Mouse (Mus musculus): ENCODE data around the gene Slfn5. TPM values are rescaled to one million over a fixed set of nuclear protein-coding genes. Genes with fewer than 3 reads are reported as not detected.

Gene Slfn5
- 10 to 100 TPM; 58.9 to 70.8 TPM for total RNA-seq (2023)

DNA sequence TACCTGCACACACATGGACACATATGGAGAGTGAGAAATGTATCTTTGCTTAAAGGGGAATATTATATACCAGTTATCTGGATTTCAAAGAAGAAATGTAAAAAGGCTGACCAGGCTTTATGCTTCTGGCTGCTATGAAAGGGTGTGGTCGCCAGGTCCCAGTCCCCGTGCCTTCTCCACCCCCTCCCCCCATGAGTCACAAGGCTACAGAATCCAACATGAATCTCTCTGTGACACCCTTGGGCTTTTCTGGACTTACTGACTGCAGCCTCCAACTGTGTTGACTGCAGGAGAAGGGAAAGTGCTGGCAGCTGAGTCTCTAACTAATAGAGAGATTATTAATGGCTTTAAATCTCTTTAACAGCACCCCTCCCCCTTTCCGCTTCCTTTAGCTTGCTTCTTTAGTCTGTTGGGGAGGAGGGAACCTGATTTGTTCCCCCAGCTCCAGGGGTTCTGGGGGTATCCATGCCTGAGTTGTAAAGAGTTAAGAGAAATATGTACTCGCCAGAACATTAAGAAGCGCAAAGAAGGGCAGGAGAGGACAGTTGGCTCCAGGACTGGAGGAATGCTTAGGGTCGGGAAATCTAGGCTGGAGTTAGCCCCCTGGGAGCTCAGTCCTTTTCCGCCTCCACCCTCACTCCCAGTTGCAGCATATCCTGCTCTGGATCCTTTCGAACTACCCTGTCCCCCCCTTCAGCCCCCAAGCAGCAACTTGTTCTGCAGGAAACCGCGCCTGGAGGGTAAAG lies at the start of gene Slfn5:
Gene Slfn5 (plus strand): TSS at position 614 of the 746 bp plus-strand sequence.

DNA sequence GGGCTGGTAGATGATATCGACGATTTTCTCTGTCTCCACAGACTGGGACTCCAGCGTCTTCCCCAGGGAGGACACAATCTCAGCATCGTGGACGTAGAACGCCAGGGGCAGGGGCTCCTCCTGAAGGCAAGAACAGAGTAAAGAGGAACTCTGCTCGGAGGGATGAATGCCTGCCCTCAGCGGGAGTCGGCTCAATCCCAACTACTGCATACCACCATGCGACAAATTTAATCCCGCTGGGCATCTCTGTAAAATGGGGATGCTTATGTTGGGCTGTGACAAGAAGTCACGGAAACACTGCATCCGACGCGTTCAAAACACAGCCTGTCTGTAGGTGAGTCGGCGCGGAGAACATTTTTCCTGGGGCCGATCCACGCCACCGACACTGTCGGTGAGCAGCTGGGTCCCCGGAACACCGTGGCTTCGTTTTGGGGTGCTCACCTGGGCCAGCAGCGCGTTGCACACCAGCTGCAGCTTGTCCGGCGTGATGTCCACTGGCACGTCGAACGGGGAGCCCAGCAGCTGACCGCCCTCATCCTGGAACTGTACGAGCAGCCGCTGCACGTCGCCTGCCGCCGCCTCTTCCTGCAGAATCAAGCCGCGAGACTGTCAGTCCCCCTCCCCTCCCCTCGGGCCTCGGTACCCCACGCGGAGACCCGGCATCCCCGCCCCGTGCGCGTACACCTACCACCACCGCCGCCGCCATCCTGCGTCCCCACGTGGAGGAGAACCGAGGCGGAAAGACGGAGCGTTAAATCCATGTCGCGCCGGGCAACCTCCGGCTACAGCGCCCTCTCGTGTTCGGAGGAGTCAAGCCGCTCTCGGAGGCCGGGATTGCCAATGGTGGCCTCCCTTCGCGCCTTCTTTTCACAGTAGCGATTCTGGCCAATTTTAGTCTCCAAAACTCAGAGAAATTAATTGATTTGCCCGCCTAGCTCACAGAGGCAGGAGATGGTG lies 43.2 kb upstream of the Slfn5 start, which contains the start of gene Nle1:
Gene Nle1 (minus strand): TSS at position 761 of the 957 bp plus-strand sequence.

DNA sequence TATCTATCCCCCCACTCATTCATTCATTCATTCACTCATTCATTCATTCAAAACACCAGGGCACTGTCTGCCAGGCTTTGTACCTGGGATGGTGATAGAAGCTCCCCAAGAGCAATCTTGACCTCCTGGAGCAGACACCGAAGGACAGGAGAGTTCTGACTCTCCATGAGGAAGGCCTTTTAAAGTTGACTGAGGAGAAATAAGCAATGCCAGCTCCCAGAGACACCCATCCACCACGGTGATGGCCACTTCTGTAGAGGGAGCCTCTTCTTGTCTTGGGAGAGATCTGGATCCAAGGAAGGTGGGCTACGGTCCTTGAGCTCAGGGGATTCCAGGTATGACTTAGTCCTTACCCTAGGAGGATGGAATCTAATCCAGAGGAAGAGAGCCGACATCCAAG lies 40.9 kb upstream of the Slfn5 start, which contains the start of gene Unc45b:
Gene Unc45b (plus strand): TSS at position 301 of the 400 bp plus-strand sequence.

DNA sequence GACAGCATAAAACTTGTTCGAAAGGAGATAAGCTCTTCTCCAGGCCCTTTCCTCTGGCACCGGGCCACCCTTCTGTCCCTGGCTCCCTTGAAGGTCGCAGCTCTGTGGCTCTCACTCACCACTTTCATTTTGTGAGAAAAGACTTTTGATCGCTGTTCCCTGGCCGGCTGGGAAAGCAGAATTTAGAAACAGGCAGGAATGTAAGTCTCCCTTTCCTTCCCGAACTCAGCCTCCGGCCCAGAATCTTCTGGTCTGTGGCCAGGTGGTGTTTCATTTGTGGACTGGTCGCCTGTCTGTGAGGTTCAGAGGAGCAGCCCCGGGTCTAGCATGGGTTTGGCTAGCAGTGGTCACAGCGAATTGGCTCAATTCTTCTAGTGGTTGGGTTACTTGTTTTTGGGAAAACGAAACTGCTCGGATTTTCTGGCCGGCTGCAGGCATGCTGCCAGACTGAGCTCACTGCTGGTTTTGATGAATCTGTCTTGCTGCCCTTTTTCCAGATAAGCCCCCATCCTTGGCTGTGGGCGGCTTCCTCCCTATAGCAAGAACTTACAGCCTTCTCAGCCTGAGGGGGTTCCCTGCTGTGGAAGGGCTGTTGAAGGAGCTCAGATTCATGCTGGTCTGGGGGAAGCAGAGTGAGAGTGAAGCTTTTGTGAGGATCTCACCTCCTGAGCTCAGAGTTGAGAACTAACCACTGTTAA lies 40.5 kb downstream of the Slfn5 start, which contains the start of gene Slfn9:
Gene Slfn9 (minus strand): TSS at position 362 of the 698 bp plus-strand sequence.

Other genes starting within 250 kb of the Slfn5 start
- under 1 TPM; 0.50 to 0.67 TPM for gene Cct6b, start 187.0 kb upstream of the Slfn5 start, total RNA-seq (2023)
- gene Zfp830, start 187.0 kb upstream of the Slfn5 start, total RNA-seq (2023), result 10 to 100 TPM; 42.7 to 45.4 TPM
- gene Lig3, start 170.2 kb upstream of the Slfn5 start, total RNA-seq (2023), result 10 to 100 TPM; 40.2 to 40.4 TPM
- 10 to 100 TPM; 17.9 to 22.8 TPM for gene Rffl, start 80.1 kb upstream of the Slfn5 start, total RNA-seq (2023)
- 10 to 100 TPM; 15.5 to 23.2 TPM for gene Rad51d, start 60.7 kb upstream of the Slfn5 start, total RNA-seq (2023)
- not detected for gene Fndc8, start 59.2 kb upstream of the Slfn5 start, total RNA-seq (2023)
- 100 to 1,000 TPM in 1 of 2 experiments, 10 to 100 TPM in 1; 93.7 to 101 TPM for gene Nle1, start 42.9 kb upstream of the Slfn5 start, total RNA-seq (2023)
- gene Unc45b, start 40.8 kb upstream of the Slfn5 start, total RNA-seq (2023), result not detected
- gene Slfn9, start 40.5 kb downstream of the Slfn5 start, total RNA-seq (2023), result 10 to 100 TPM; 22.4 to 23.2 TPM
- gene Slfn8, start 69.5 kb downstream of the Slfn5 start, total RNA-seq (2023), result 10 to 100 TPM; 55.0 to 55.9 TPM
- gene Slfn2, start 113.8 kb downstream of the Slfn5 start, total RNA-seq (2023), result 100 to 1,000 TPM; 201 to 232 TPM
- gene Slfn1, start 165.5 kb downstream of the Slfn5 start, total RNA-seq (2023), result 100 to 1,000 TPM; 134 to 172 TPM
- gene Slfn4, start 223.8 kb downstream of the Slfn5 start, total RNA-seq (2023), result under 1 TPM; 0.82 to 0.86 TPM
- gene Slfn3, start 240.0 kb downstream of the Slfn5 start, total RNA-seq (2023), result 1 to 10 TPM; 7.6 to 8.4 TPM

Measured in T-cell, adult 66 days (primary cell).